Mouse (Mus musculus) thymus, postnatal 25 days (tissue): ENCODE results near the gene Dusp7.
A peak's percentile ranks its signal among the peaks of the same experiment; 100 is the strongest.

Experiments used
- DNase-seq: peaks from one replicate; pipeline ENCODE4 v3.0.0; 2022

Dusp7 gene

GRCm38 (mm10) chr9:106421865-106422160, 53.4 kb downstream of the Dusp7 start:
- DNase-seq, result peak; percentile 83
